In genomic region chr2:168517774-168518173, GRCm38 (mm10) we compare ENCODE assay signal across 22 mouse cellular contexts.
DNase-seq lines count a peak whose midpoint lies in the region; ATAC-seq and TF ChIP-seq lines count a peak whose summit lies in the region.
"Had no signal": no experiment of that assay in that cellular context is flagged by ENCODE, and none has a peak within 500 bp of the region (broad histone marks: within the 10 kb centered on the region; RNA-seq: fewer than 3 reads in every experiment).

No protein-coding gene starts in this region.

- no peak overlapping the region for H3K9ac ChIP-seq in midbrain, embryonic 11.5 days (ENCODE audit: low read length)
- H3K9ac ChIP-seq in midbrain, embryonic 13.5 days (replicated peaks): no peak overlapping the region
- H3K9ac ChIP-seq: embryonic facial prominence, embryonic 13.5 days; forebrain, embryonic 12.5 days; forebrain, embryonic 15.5 days; heart, embryonic 13.5 days; hindbrain, embryonic 14.5 days had no signal

- DNase-seq in cerebellum, postnatal 10 days: no peak
- peak; percentile 17 for DNase-seq in midbrain, embryonic 11.5 days (ENCODE audit: low spot score, missing footprints)
- no peak for DNase-seq in thymus, postnatal 25 days
- DNase-seq: B cell, adult 2 months; cerebellum, adult 11 months; cerebellum, adult 9-11 months; embryo, embryonic 11 days had no signal

- 82% methylated on average over 7 of the region's 7 CpGs for WGBS in midbrain, embryonic 11.5 days
- WGBS in midbrain, embryonic 13.5 days: 79% methylated on average over 7 of the region's 7 CpGs

- TF ChIP-seq POLR2A in myocyte (IDR thresholded peaks at IDR 0.05; ENCODE audit: insufficient read length, low read depth): no peak

- no peaks in the 10 kb centered on the region for H3K27me3 ChIP-seq in midbrain, embryonic 11.5 days (ENCODE audit: control insufficient read depth, insufficient read depth, low read length)
- no peaks in the 10 kb centered on the region for H3K27me3 ChIP-seq in midbrain, embryonic 13.5 days
- no peaks in the 10 kb centered on the region for H3K27me3 ChIP-seq in myocyte (ENCODE audit: control insufficient read depth, insufficient read depth, insufficient read length)
- H3K27me3 ChIP-seq: CH12.LX; embryonic facial prominence, embryonic 13.5 days; forebrain, embryonic 12.5 days; forebrain, embryonic 15.5 days; Patski had no signal

- no peaks in the 10 kb centered on the region for H3K4me1 ChIP-seq in midbrain, embryonic 11.5 days (ENCODE audit: control insufficient read depth, insufficient read depth, low read length)
- no peaks in the 10 kb centered on the region for H3K4me1 ChIP-seq in midbrain, embryonic 13.5 days (replicated peaks)
- H3K4me1 ChIP-seq: embryonic facial prominence, embryonic 10.5 days; embryonic facial prominence, embryonic 13.5 days; forebrain, embryonic 12.5 days; forebrain, embryonic 15.5 days had no signal

- H3K27ac ChIP-seq in midbrain, embryonic 11.5 days (ENCODE audit: low read depth, low read length): no peak overlapping the region
- no peak overlapping the region for H3K27ac ChIP-seq in midbrain, embryonic 13.5 days
- H3K27ac ChIP-seq: embryonic facial prominence, embryonic 10.5 days; embryonic facial prominence, embryonic 13.5 days; forebrain, embryonic 12.5 days; forebrain, embryonic 15.5 days; heart, embryonic 13.5 days; hindbrain, embryonic 14.5 days; hindbrain, postnatal 0 days had no signal

- no peaks in the 10 kb centered on the region for H3K79me2 ChIP-seq in myocyte (ENCODE audit: control insufficient read depth, insufficient read depth)

- 0 out of 2 replicates have a peak, but pooled peaks have one; percentile 34 for ATAC-seq in cerebellum, adult (ENCODE audit: insufficient number of reproducible peaks, low FRiP score, low TSS enrichment)
- no peak for ATAC-seq in midbrain, embryonic 11.5 days (ENCODE audit: low FRiP score)
- ATAC-seq in midbrain, embryonic 13.5 days: no peak
- no peak for ATAC-seq in megakaryocyte, adult 5-6 weeks (ENCODE audit: poor library complexity, severe bottlenecking)
- ATAC-seq: forebrain, embryonic 15.5 days; hindbrain, postnatal 0 days had no signal

- H3K9me3 ChIP-seq in midbrain, embryonic 11.5 days (ENCODE audit: control insufficient read depth, low read length): no peaks in the 10 kb centered on the region
- H3K9me3 ChIP-seq in midbrain, embryonic 13.5 days: no peaks in the 10 kb centered on the region
- H3K9me3 ChIP-seq: embryonic facial prominence, embryonic 10.5 days; embryonic facial prominence, embryonic 13.5 days; forebrain, embryonic 12.5 days; forebrain, embryonic 15.5 days; heart, embryonic 13.5 days had no signal

- no peaks in the 10 kb centered on the region for H3K36me3 ChIP-seq in midbrain, embryonic 11.5 days (ENCODE audit: control insufficient read depth, insufficient read depth, low read length)
- no peaks in the 10 kb centered on the region for H3K36me3 ChIP-seq in midbrain, embryonic 13.5 days
- H3K36me3 ChIP-seq in myocyte (ENCODE audit: control insufficient read depth, insufficient read depth): no peaks in the 10 kb centered on the region
- H3K36me3 ChIP-seq: embryonic facial prominence, embryonic 10.5 days; embryonic facial prominence, embryonic 13.5 days; forebrain, embryonic 12.5 days; forebrain, embryonic 15.5 days; G1E had no signal

- no peak overlapping the region for H3ac ChIP-seq in myocyte (ENCODE audit: control insufficient read depth, insufficient read length)

- no peak overlapping the region for H3K4me3 ChIP-seq in midbrain, embryonic 11.5 days (ENCODE audit: low read depth, low read length)
- no peak overlapping the region for H3K4me3 ChIP-seq in midbrain, embryonic 13.5 days (replicated peaks)
- no peak overlapping the region for H3K4me3 ChIP-seq in myocyte
- H3K4me3 ChIP-seq: embryonic facial prominence, embryonic 10.5 days; embryonic facial prominence, embryonic 13.5 days; erythroblast, embryonic 14.5 days; forebrain, embryonic 12.5 days; forebrain, embryonic 15.5 days; heart, embryonic 13.5 days had no signal

- no peak overlapping the region for H3K4me2 ChIP-seq in midbrain, embryonic 11.5 days
- no peak overlapping the region for H3K4me2 ChIP-seq in midbrain, embryonic 13.5 days (replicated peaks)
- peak overlapping the region; percentile 77 for H3K4me2 ChIP-seq in myocyte (ENCODE audit: low read depth)
- H3K4me2 ChIP-seq: embryonic facial prominence, embryonic 13.5 days; forebrain, embryonic 12.5 days; forebrain, embryonic 15.5 days; heart, embryonic 13.5 days; hindbrain, embryonic 14.5 days had no signal

TF ChIP-seq in myocyte, 11 proteins besides CTCF, POLR2A, EP300 and RAD21:
- TF ChIP-seq POLR2AphosphoS2 (IDR thresholded peaks at IDR 0.05; ENCODE audit: insufficient read length, low read depth) (no peak), SRF (IDR thresholded peaks at IDR 0.05; ENCODE audit: control insufficient read depth, insufficient read length, low read depth) (no peak), USF1 (IDR thresholded peaks at IDR 0.05; ENCODE audit: low read depth) (no peak), CEBPB (IDR thresholded peaks at IDR 0.05; ENCODE audit: insufficient read depth, poor library complexity, severe bottlenecking) (no peak), E2F4 (IDR thresholded peaks at IDR 0.05; ENCODE audit: insufficient read depth) (no peak), MYOG (IDR thresholded peaks at IDR 0.05; ENCODE audit: control insufficient read depth in 1 of 3, insufficient read depth in 1 of 3, insufficient read length in 2 of 3, low read depth in 2 of 3) (no peak), REST (IDR thresholded peaks at IDR 0.05; ENCODE audit: insufficient read depth, insufficient read length) (no peak), MAX (IDR thresholded peaks at IDR 0.05; ENCODE audit: low read depth) (no peak), MYOD1 (IDR thresholded peaks at IDR 0.05; ENCODE audit: control insufficient read depth in 1 of 3, insufficient read length in 2 of 3, low read depth in 2 of 3) (no peak), TCF12 (IDR thresholded peaks at IDR 0.05; ENCODE audit: insufficient read depth, poor library complexity, severe bottlenecking) (no peak), TCF3 (IDR thresholded peaks at IDR 0.05; ENCODE audit: insufficient read length, low read depth) (no peak)
TF ChIP-seq in myocyte: peak in this region for 0.
